Mouse (Mus musculus) left cerebral cortex, postnatal 25 days (tissue): Measurements from ENCODE around the gene Oit3. TPM values are rescaled to one million over a fixed set of nuclear protein-coding genes. Genes with fewer than 3 reads are reported as not detected.

Experiments
- DNase-seq, 2 experiments: peaks; one replicate each; pipeline ENCODE4 v3.0.0; 2022; ENCODE audit warnings: low spot score in 2 of 2, mixed read lengths in 1 of 2
- intact Hi-C: fragments of 180-260 bp; cut with DNase I; formaldehyde crosslinking; loops from one replicate; pipeline ENCODE4 v1.15.1; 2025
- total RNA-seq, 2 experiments: library from RNA; stranded (reverse); gene quantifications; 2 replicates each; pipeline ENCODE4 v1.2.3; 2021

Oit3 gene
- total RNA-seq: under 1 TPM; 0.14 to 0.94 TPM

- intact Hi-C loops: no loop called here
- DNase-seq: no peak
Measured at GRCm38 (mm10) chr10:59441735-59442134, at the start of gene Oit3. Gene Oit3, minus strand, starts transcription at chr10:59441778.

- intact Hi-C loops: loop anchor here (5.0 kb wide), 4 partner anchors 126 to 376 kb away; partner anchors contain the start of genes Gm10322, Mcu and Micu1
- DNase-seq: no peak
Measured at GRCm38 (mm10) chr10:59490920-59491319, 49.3 kb upstream of the Oit3 start.

DNA sequence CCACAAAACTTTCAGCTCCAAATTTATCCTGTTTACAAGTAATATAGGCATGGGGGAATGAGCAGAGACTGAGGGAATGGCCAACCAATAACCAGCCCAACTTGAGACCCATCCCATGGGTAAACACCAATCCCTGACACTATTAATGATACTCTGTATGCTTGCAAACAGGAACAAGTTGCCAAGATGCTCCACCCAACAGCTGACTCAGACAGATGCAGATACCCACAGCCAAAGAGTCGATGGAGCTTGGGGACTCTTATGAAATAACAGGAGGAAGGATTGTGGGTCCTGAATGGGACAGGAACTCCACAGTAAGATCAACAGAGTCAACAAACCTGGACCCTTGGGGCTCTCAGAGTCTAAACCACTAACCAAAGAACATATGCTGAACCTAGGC is 47.8 kb upstream of the Oit3 start:
- intact Hi-C loops: no loop called here
- DNase-seq: no peak

DNA sequence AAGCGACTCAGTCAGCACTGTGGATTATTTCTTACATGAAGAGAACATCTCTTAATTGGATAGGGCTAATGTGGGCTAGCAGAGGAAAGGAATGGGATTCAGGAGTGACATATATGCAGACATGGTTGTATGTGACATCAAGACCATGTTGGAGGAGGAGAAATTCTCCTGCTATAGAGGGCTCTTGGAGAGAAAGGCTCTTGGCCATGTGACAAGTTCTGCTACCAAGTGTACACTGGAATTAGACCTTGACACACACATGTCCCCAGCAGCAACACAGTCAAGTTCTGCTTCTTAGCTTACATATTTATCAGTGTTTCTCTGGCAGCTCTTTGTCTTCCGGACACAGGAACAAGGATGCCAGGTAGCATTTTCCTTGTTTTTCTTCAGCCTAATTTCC is 45.8 kb upstream of the Oit3 start:
- intact Hi-C loops: no loop called here
- no peak for DNase-seq

GRCm38 (mm10) chr10:59484318-59484717 is 42.7 kb upstream of the Oit3 start:
- intact Hi-C loops: no loop called here
- DNase-seq: no peak

DNA sequence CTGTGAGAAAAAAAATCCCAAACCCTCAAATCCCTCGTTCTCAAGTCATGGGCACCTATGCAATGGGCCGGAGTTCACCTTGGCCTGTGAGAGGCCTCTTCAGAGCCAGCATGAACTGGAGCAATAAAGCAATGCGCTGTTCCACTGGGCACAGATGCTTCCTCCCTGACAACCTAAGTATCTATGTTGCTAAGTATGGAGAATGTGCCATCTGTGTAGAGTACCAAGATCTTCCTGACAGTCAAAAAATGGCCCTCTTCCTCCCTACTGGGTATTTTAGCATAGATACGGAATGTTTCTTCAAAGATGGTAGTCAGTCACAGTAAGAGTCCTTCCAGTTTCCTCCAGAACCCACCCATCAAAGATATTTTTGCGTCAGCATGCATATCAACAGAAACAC is 39.8 kb upstream of the Oit3 start:
- intact Hi-C loops: no loop called here

GRCm38 (mm10) chr10:59470451-59470850 is 28.9 kb upstream of the Oit3 start:
- peak in 1 of 2 experiments; percentile 38 for DNase-seq
- intact Hi-C loops: no loop called here

More for the DNA sequence above, 39.8 kb upstream of the Oit3 start:
- DNase-seq: peak in 1 of 2 experiments; percentile 61

GRCm38 (mm10) chr10:59467297-59467696 is 25.7 kb upstream of the Oit3 start:
- DNase-seq: no peak
- intact Hi-C loops: no loop called here

DNA sequence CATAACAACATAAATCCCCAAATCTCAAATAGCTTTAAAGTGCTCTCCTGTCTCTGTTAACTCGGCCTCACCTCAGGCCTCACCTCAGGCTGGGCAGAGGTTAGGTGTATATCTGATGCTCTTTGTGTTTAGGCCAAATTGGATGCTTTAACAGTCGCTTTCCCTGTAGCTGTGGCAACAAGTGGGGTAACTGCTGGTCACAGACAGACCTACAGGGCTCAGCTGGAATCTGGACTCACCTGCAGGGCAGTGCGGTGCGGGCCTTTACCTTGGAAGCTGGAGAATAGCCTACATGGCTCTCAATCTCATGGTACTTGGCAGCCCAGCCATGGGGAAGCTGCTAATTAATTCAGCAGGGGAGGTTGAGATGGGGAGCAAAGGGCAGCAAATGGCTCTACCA is 25.0 kb upstream of the Oit3 start:
- no peak for DNase-seq
- intact Hi-C loops: no loop called here

DNA sequence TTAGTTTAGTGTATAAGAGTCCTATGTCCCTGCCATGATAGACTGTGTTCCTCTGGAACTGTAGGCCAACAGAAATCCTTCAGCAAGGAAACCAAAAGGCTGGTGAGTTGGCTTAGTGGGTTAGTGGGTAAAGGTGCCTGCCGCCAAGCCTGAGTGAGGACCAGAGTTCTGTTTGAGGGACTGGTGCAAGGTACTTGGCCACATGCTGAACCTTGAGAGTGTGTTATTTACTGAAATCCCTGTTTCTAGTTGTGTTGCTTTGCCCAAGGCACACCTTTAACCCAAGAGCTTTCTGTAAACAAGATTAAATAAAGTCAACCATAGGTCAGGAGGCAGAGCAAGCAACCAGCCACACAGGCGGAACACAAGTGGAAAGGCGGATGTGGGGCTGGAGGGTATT is 24.0 kb upstream of the Oit3 start:
- intact Hi-C loops: no loop called here
- DNase-seq: no peak

DNA sequence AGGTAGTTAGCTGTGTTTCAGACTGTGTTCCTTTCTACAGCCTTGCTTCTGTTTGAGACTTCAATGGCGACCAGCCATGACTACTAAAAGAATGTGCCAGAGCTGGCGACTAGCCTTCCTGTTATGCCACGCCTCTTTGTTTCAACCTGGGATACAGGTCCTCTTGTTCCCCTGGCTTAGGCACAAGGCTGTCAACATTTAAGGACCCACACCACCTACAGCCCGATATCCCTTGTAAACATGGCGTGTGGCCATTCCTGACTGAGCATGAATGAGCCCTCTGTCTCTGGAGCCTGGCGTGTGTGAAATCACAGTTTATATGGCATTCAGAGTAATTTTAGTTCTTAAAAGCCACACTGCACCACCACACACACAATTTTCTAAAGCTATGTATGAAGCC is 20.7 kb upstream of the Oit3 start:
- intact Hi-C loops: no loop called here
- no peak for DNase-seq

DNA sequence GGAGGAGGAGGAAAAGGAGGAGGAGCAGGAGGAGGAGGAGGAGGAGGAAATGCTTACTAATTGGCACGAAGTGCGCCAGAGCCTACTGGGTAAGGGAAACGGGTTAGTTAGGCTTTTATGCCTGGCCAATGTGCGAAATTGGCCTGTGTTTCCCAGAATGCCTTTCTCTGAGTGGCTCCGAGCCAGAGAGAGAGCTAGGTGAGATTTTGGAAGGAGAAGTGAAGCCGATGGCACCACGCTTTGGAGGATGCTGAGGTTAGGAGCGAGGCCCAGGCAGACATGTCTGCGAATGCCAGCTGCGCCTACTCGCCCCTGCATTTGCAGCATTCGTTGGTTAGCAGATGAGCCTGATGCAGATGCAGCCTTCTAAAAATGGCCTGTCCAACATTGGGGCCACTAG is 18.2 kb upstream of the Oit3 start:
- intact Hi-C loops: no loop called here
- peak; percentile 33 to 76 for DNase-seq

- no peak for DNase-seq
- intact Hi-C loops: no loop called here
Measured at GRCm38 (mm10) chr10:59454631-59455030, 13.1 kb upstream of the Oit3 start.

DNA sequence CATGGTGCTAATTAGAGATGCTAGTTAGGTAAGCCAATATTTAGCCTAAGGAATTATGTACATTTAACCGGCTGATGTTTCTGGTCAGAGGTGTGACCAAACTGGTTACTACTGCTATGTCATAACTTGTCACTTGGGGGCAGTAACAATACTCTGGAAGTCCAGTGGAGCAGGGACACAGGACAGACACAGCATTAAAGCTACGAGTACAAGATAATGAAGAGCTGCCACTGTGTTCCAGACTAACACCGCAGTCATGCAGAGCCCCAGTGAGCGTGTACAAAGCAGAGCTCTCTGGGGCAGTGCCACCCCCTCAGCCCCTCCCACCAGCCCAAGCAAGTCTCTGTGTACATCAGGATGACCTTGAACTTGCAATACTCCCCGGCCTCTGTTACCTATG is 10.3 kb upstream of the Oit3 start:
- intact Hi-C loops: no loop called here
- no peak for DNase-seq

DNA sequence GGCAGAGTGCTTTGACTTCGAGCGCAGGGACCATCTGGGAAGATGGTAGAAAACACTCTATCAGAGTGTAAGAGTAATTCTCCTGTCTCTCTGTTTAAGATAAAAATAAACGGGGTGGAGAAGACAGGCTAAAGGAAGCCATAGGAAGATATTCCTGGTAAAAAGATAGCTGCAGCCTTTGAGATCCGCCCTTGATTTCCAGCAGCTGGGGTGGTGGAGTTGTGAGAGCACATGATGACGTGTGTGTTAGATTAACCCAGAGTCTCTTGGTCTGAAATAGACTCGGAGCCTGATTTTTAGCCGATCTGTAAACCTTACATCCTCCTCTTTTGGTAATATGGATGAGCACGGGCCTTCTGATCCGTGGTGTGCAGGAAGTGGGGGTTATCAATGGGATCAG is 6.0 kb upstream of the Oit3 start:
- intact Hi-C loops: no loop called here
- peak in 1 of 2 experiments; percentile 86 for DNase-seq

- intact Hi-C loops: no loop called here
- DNase-seq: peak in 1 of 2 experiments; percentile 51
Measured at GRCm38 (mm10) chr10:59446911-59447437, 5.4 kb upstream of the Oit3 start.

GRCm38 (mm10) chr10:59444635-59445034 is 3.1 kb upstream of the Oit3 start:
- no peak for DNase-seq
- intact Hi-C loops: no loop called here

DNA sequence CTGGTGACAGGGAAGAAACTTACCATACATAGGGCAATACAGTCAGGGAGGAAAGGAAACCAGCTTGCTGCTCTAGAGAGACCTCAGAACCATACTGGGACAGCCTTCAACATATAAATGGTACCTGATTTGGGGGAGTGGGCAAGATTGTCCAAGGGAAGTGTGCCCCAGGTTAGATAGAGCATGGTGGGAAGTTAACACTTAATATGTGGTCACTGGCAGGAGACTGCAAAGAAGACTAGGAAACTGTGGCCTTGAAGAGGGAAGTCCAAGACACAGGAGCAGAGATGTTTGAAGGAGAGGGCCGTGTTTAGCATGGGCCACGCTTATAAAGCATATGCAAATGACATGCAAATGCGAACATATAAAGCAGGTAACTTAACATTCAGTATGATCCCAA is 2.5 kb upstream of the Oit3 start:
- intact Hi-C loops: no loop called here
- no peak for DNase-seq

DNA sequence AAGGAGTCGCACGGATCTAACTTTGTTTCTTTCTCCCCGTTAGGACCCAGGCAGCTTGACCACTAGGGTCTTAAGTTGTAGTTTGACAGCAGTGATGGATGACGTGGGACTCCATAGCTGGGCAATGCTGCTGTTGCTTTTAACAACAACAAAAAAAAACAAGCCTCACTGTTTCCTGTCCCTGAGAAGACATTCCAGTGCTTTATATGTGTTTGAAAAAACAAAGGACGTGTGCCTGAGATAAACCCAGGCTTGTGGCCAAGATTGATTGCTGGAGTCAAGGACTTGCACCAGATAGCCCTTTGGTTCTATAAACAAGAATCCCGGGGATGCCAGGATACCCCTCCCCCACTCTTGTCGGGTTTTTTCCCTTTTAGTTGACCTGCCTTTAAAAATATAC is 1.6 kb upstream of the Oit3 start:
- intact Hi-C loops: no loop called here

DNA sequence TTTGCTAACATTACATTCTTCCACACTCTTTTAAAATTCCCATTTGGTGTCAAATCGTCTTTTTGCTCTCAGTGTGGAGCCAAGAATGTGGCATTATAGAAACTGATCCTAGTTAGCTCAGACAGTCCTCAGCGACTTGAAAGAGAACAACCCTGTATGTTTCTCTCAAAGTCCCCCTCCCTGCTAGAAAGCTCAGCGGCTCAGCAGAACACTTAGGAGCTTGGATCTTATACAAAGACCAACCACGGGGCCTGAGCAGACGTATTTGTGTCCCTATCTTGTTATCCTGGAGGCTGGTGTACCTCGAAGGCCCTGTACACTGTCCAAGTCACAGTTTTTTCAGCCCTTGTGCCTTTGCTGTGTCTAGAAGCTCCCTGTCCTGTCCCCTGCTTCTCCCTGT is 1.4 kb downstream of the Oit3 start:
- intact Hi-C loops: no loop called here

More for the DNA sequence above, 1.6 kb upstream of the Oit3 start:
- DNase-seq: no peak

DNA sequence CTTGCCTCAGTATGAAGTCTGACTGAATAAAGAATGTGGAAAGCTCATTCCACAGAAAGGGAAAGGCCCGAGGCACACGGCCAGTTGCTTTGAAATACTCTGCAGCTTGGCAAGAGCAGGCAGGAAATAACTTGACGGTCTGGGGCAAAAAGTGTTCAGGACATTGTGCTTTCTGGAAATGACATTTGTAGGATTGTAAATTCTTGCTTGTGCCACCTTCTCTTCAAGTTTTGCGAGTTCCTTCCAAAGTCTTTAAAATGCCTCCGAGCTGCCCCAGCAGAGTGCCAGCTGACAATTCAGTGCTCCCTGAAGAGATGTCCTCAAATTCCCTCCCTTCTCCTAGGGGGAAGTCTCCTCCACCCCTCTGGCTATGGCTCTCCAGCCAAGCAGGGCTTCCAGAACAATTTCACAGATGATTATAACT is 2.1 kb downstream of the Oit3 start:
- intact Hi-C loops: no loop called here
- DNase-seq: no peak

More for the DNA sequence above, 1.4 kb downstream of the Oit3 start:
- no peak for DNase-seq

- intact Hi-C loops: no loop called here
- DNase-seq: no peak
Measured at GRCm38 (mm10) chr10:59438651-59439050, 2.9 kb downstream of the Oit3 start.
